Mouse (Mus musculus) bone marrow, adult 2 months (tissue): ENCODE measurements around the gene Auts2.

Experiments used
- CTCF ChIP-seq: fragments of 200-500 bp; IDR thresholded peaks from 2 replicates; pipeline ENCODE4 v1.5.1; 2011; ENCODE audit warnings: low read length, control low read depth; ENCODE audit not compliant: control insufficient read depth, insufficient read depth
- POLR2A ChIP-seq: fragments of 200-500 bp; IDR thresholded peaks from 2 replicates; pipeline ENCODE4 v1.6.1; 2011; ENCODE audit warnings: low read depth, mild to moderate bottlenecking, control low read depth, low read length, borderline replicate concordance; ENCODE audit not compliant: control insufficient read depth

DNA sequence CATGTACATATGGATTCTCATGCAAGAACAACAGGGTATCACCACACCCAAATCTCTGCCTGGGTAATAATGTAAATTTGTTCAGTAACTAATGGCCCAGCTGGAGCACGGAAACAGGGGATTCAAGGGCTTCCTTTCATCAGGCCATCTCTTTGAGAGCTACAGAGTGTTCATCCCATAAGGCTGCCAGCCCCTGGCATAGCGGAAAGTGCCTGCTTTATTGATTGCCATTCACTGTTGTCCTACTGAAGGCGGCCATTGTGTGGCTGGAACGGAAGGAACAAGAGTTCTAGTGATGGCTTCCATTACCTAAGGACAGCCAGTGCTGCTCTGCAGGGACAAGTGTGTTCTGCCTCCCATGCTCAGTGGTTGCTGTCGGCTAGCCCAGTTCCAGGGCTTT is 865.6 kb downstream of the Auts2 start:
- TF ChIP-seq CTCF (no peak), POLR2A (no peak)
